Mouse (Mus musculus) intestine, embryonic 14.5 days (tissue): Measurements from ENCODE around the gene Gm45711. TPM values are rescaled to one million over a fixed set of nuclear protein-coding genes. Genes with fewer than 3 reads are reported as not detected.
"Not testable (repeated sequence)": the region's sequence is repeated elsewhere in the genome, so short reads cannot be mapped to it uniquely, and the experiment has no call there.

ENCODE experiments used
- ATAC-seq: fragments of 200-750 bp; cut with Nextera tagmentation; replicated peaks from 2 replicates; pipeline ENCODE4 v1.8.0; 2017; ENCODE audit warnings: low read depth, moderate number of reproducible peaks, moderate TSS enrichment, moderate library complexity; ENCODE audit not compliant: low FRiP score, low TSS enrichment
- DNase-seq: peaks from one replicate; pipeline ENCODE4 v3.0.0-alpha.2; 2018; ENCODE audit warnings: low spot score
- H3K27ac ChIP-seq: fragments of 300-500 bp; sonication (generic); 2 replicates; pipeline ENCODE4 v1.5.1; 2014; ENCODE audit warnings: low read depth, mild to moderate bottlenecking, control low read depth
- H3K27me3 ChIP-seq: fragments of 300-500 bp; sonication (generic); replicated peaks from 2 replicates; pipeline ENCODE4 v1.6.1; 2014; ENCODE audit warnings: low read length, control low read depth; ENCODE audit not compliant: control insufficient read depth, insufficient read depth
- H3K36me3 ChIP-seq: fragments of 300-500 bp; sonication (generic); 2 replicates; pipeline ENCODE4 v1.6.1; 2014; ENCODE audit warnings: low read length, control low read depth; ENCODE audit not compliant: control insufficient read depth, insufficient read depth
- H3K4me1 ChIP-seq: fragments of 300-500 bp; sonication (generic); replicated peaks from 2 replicates; pipeline ENCODE4 v1.6.1; 2014; ENCODE audit warnings: low read length, control low read depth, mixed read lengths; ENCODE audit not compliant: control insufficient read depth, insufficient read depth
- H3K4me2 ChIP-seq: fragments of 300-500 bp; sonication (generic); 2 replicates; pipeline ENCODE4 v1.6.1; 2014; ENCODE audit warnings: low read length
- H3K4me3 ChIP-seq: fragments of 300-500 bp; sonication (generic); 2 replicates; pipeline ENCODE4 v1.5.1; 2014; ENCODE audit warnings: low read depth, low read length, control low read depth, mixed read lengths
- H3K9ac ChIP-seq: fragments of 300-500 bp; sonication (generic); 2 replicates; pipeline ENCODE4 v1.6.1; 2014; ENCODE audit warnings: mild to moderate bottlenecking, low read length
- H3K9me3 ChIP-seq: fragments of 300-500 bp; sonication (generic); 2 replicates; pipeline ENCODE4 v1.6.1; 2016; ENCODE audit warnings: low read length, control low read depth; ENCODE audit not compliant: control insufficient read depth
- WGBS: fragments of 180-500 bp; shearing (Covaris S2); extraction: QIAGEN DNeasy Blood & Tissue Kit; methylation state at CpG from one replicate; pipeline ENCODE4 v1.1.7; 2014; 5-methylcytosine and 5-hydroxymethylcytosine counted together
- polyA plus RNA-seq: library from polyadenylated mRNA; unstranded; fragments of >200 nt; fragmentation: Nextera tagmentation; extraction: Ambion mirVana; gene quantifications from 2 replicates; pipeline ENCODE4 v1.2.1, GENCODE M21; 2014

The Gm45711 gene
- polyA plus RNA-seq = not detected in 2 replicates

GRCm38 (mm10) chr8:104309441-104310155 is at the start of gene Gm45711, which contains the start of gene Cmtm1:
Gene Gm45711 (minus strand): TSS chr8:104310081.
Gene Cmtm1 (minus strand): TSS chr8:104310145.
- H3K4me1 ChIP-seq, H3K36me3 ChIP-seq, H3K9me3 ChIP-seq, H3K4me2 ChIP-seq, H3K4me3 ChIP-seq, H3K9ac ChIP-seq, ATAC-seq, H3K27me3 ChIP-seq, DNase-seq, H3K27ac ChIP-seq: not testable (repeated sequence)
- WGBS = 85% methylated on average over 34 of the region's 36 CpGs

- H3K4me1 ChIP-seq = no peaks in the 10 kb centered on the region
- WGBS = 79% methylated on average over 3 of the region's 3 CpGs
- H3K4me3 ChIP-seq = no peak overlapping the region
- H3K9me3 ChIP-seq = no peaks in the 10 kb centered on the region
- no peak overlapping the region for H3K9ac ChIP-seq
- DNase-seq (no peak), ATAC-seq (no peak)
- no peak overlapping the region for H3K27ac ChIP-seq
- H3K27me3 ChIP-seq = no peaks in the 10 kb centered on the region
- no peak overlapping the region for H3K4me2 ChIP-seq
- peaks cover 32% of the 10 kb centered on the region for H3K36me3 ChIP-seq
Measured at GRCm38 (mm10) chr8:104358637-104359036, 48.8 kb upstream of the Gm45711 start.

GRCm38 (mm10) chr8:104354504-104354903 is 44.6 kb upstream of the Gm45711 start:
- Histone ChIP-seq H3K9me3 (no peaks in the 10 kb centered on the region), H3K36me3 (peaks cover 37% of the 10 kb centered on the region), H3K9ac (no peak overlapping the region), H3K4me3 (no peak overlapping the region), H3K27me3 (no peaks in the 10 kb centered on the region), H3K27ac (no peak overlapping the region), H3K4me1 (no peaks in the 10 kb centered on the region), H3K4me2 (no peak overlapping the region)
- no peak for DNase-seq
- 92% methylated on average over 10 of the region's 10 CpGs for WGBS
- no peak for ATAC-seq

GRCm38 (mm10) chr8:104353186-104353585 is 43.3 kb upstream of the Gm45711 start:
- H3K4me3 ChIP-seq = no peak overlapping the region
- peaks cover 43% of the 10 kb centered on the region for H3K36me3 ChIP-seq
- H3K4me1 ChIP-seq = no peaks in the 10 kb centered on the region
- H3K9me3 ChIP-seq = no peaks in the 10 kb centered on the region
- no peaks in the 10 kb centered on the region for H3K27me3 ChIP-seq
- ATAC-seq = no peak
- H3K9ac ChIP-seq = no peak overlapping the region
- no peak overlapping the region for H3K27ac ChIP-seq
- H3K4me2 ChIP-seq = no peak overlapping the region
- no peak for DNase-seq
- WGBS = 68% methylated on average over 5 of the region's 5 CpGs

GRCm38 (mm10) chr8:104350047-104350446 is 40.2 kb upstream of the Gm45711 start:
- no peaks in the 10 kb centered on the region for H3K27me3 ChIP-seq
- H3K4me1 ChIP-seq = no peaks in the 10 kb centered on the region
- H3K4me2 ChIP-seq = no peak overlapping the region
- H3K27ac ChIP-seq = no peak overlapping the region
- H3K36me3 ChIP-seq = peaks cover 54% of the 10 kb centered on the region
- H3K9ac ChIP-seq = no peak overlapping the region
- WGBS = 82% methylated on average over 13 of the region's 13 CpGs
- no peak for DNase-seq
- no peaks in the 10 kb centered on the region for H3K9me3 ChIP-seq
- no peak overlapping the region for H3K4me3 ChIP-seq
- ATAC-seq = no peak

- no peaks in the 10 kb centered on the region for H3K27me3 ChIP-seq
- no peak for ATAC-seq
- 79% methylated on average over 5 of the region's 5 CpGs for WGBS
- DNase-seq = no peak
- no peak overlapping the region for H3K27ac ChIP-seq
- H3K9ac ChIP-seq = no peak overlapping the region
- no peaks in the 10 kb centered on the region for H3K9me3 ChIP-seq
- no peak overlapping the region for H3K4me2 ChIP-seq
- H3K36me3 ChIP-seq = peaks cover 54% of the 10 kb centered on the region
- H3K4me1 ChIP-seq = peaks cover under 1% of the 10 kb centered on the region; the same call in 1 of the 2 replicates
- no peak overlapping the region for H3K4me3 ChIP-seq
Measured at GRCm38 (mm10) chr8:104348971-104349370, 39.1 kb upstream of the Gm45711 start.

- H3K36me3 ChIP-seq = peaks cover 56% of the 10 kb centered on the region
- DNase-seq = no peak
- H3K4me2 ChIP-seq = no peak overlapping the region
- WGBS = 67% methylated on average over 12 of the region's 12 CpGs
- no peak overlapping the region for H3K27ac ChIP-seq
- no peak overlapping the region for H3K4me3 ChIP-seq
- H3K9ac ChIP-seq = no peak overlapping the region
- ATAC-seq = no peak
- H3K27me3 ChIP-seq = no peaks in the 10 kb centered on the region
- no peaks in the 10 kb centered on the region for H3K9me3 ChIP-seq
- peaks cover 8% of the 10 kb centered on the region for H3K4me1 ChIP-seq
Measured at GRCm38 (mm10) chr8:104346706-104347105, 36.8 kb upstream of the Gm45711 start.

- 88% methylated on average over 5 of the region's 5 CpGs for WGBS
Measured at GRCm38 (mm10) chr8:104344622-104345021, 34.7 kb upstream of the Gm45711 start.

GRCm38 (mm10) chr8:104343957-104344356 is 34.1 kb upstream of the Gm45711 start:
- Histone ChIP-seq H3K36me3 (peaks cover 54% of the 10 kb centered on the region), H3K27ac (no peak overlapping the region), H3K4me1 (peaks cover 19% of the 10 kb centered on the region), H3K9me3 (no peaks in the 10 kb centered on the region), H3K4me2 (no peak overlapping the region), H3K27me3 (no peaks in the 10 kb centered on the region), H3K4me3 (no peak overlapping the region), H3K9ac (no peak overlapping the region)
- 12% methylated on average over 7 of the region's 7 CpGs for WGBS
- ATAC-seq (peak; percentile 22; the same call in 1 of the 2 replicates), DNase-seq (peak; percentile 93)

More at GRCm38 (mm10) chr8:104344622-104345021, 34.7 kb upstream of the Gm45711 start:
- peaks cover 13% of the 10 kb centered on the region for H3K4me1 ChIP-seq
- H3K27me3 ChIP-seq = no peaks in the 10 kb centered on the region
- no peak overlapping the region for H3K9ac ChIP-seq
- no peak overlapping the region for H3K27ac ChIP-seq
- no peaks in the 10 kb centered on the region for H3K9me3 ChIP-seq
- ATAC-seq (no peak), DNase-seq (no peak)
- H3K4me3 ChIP-seq = no peak overlapping the region
- peaks cover 56% of the 10 kb centered on the region for H3K36me3 ChIP-seq
- H3K4me2 ChIP-seq = no peak overlapping the region
